Mouse (Mus musculus): ENCODE measurements around the gene Dach1. TPM values are rescaled to one million over a fixed set of nuclear protein-coding genes. Genes with fewer than 3 reads are reported as not detected.

The Dach1 gene
- total and polyA plus RNA-seq, 3 experiments: not detected

- Histone ChIP-seq H3K9me3 (replicated peaks; ENCODE audit: low read length) (peaks cover 31% of the 10 kb centered on the region), H3K27ac (ENCODE audit: insufficient read depth, low read depth) (no peak overlapping the region), H3K4me1 (ENCODE audit: control insufficient read depth in 1 of 2, insufficient read depth in 2 of 2) (no peaks in the 10 kb centered on the region), H3K79me2 (replicated peaks; ENCODE audit: control insufficient read depth, extremely low read depth, insufficient read depth, poor library complexity, severe bottlenecking) (no peaks in the 10 kb centered on the region), H3K4me3 (replicated peaks in 1 of 3; ENCODE audit: low read depth in 2 of 3, low read length in 2 of 3, poor library complexity in 1 of 3) (no peak overlapping the region), H3K27me3 (replicated peaks) (no peaks in the 10 kb centered on the region), H3K9ac (ENCODE audit: insufficient read depth, low read depth) (no peak overlapping the region), H3K36me3 (replicated peaks in 1 of 2; ENCODE audit: control insufficient read depth in 1 of 2, insufficient read depth in 1 of 2, low read length in 1 of 2) (no peaks in the 10 kb centered on the region), H3K4me2 (ENCODE audit: insufficient read depth, low read depth, poor library complexity, severe bottlenecking) (no peak overlapping the region)
- in situ Hi-C loops (cut with MboI; ENCODE audit: low pct_ligation_motif_present, low pct_unique_long_range_greater_than_20kb, low sequenced_read_pairs) (no loop called here), dilution Hi-C loops (cut with MboI; ENCODE audit: extremely low pct_ligation_motif_present, extremely low pct_unique_long_range_greater_than_20kb, low sequenced_read_pairs) (no loop called here)
- no peak for DNase-seq (ENCODE audit: extremely low read depth)
- TF ChIP-seq RCOR1 (conservative IDR thresholded peaks at IDR 0.05; ENCODE audit: low read depth, low read length): no peak
- TF ChIP-seq USF2 (conservative IDR thresholded peaks at IDR 0.05; ENCODE audit: low read depth, low read length): no peak
- TF ChIP-seq JUND (conservative IDR thresholded peaks at IDR 0.05; ENCODE audit: low read depth, low read length): no peak
- TF ChIP-seq CTCF (conservative IDR thresholded peaks at IDR 0.05 in 1 of 2, IDR thresholded peaks at IDR 0.05 in 1 of 2; ENCODE audit: low read depth in 2 of 2, low read length in 2 of 2): no peak
- TF ChIP-seq RAD21 (IDR thresholded peaks at IDR 0.05; ENCODE audit: low read depth, low read length): no peak
- TF ChIP-seq IRF4 (IDR thresholded peaks at IDR 0.05; ENCODE audit: low read depth, low read length): no peak
- no peak for TF ChIP-seq ZKSCAN1 (IDR thresholded peaks at IDR 0.05; ENCODE audit: borderline replicate concordance, low read depth, low read length)
- TF ChIP-seq MYC (IDR thresholded peaks at IDR 0.05; ENCODE audit: low read depth, low read length): no peak
- no peak for TF ChIP-seq E2F4 (IDR thresholded peaks at IDR 0.05; ENCODE audit: insufficient replicate concordance, low read depth, low read length)
- no peak for TF ChIP-seq POLR2A (IDR thresholded peaks at IDR 0.05; ENCODE audit: low read depth, low read length)
- TF ChIP-seq MXI1 (IDR thresholded peaks at IDR 0.05; ENCODE audit: low read depth, low read length): no peak
- TF ChIP-seq SIN3A (IDR thresholded peaks at IDR 0.05; ENCODE audit: low read length): no peak
- TF ChIP-seq BHLHE40 (IDR thresholded peaks at IDR 0.05; ENCODE audit: low read depth, low read length): no peak
- no peak for TF ChIP-seq NELFE (IDR thresholded peaks at IDR 0.05; ENCODE audit: low read depth, low read length)
Measured at GRCm38 (mm10) chr14:97982676-97983075, 186.9 kb downstream of the Dach1 start.

DNA sequence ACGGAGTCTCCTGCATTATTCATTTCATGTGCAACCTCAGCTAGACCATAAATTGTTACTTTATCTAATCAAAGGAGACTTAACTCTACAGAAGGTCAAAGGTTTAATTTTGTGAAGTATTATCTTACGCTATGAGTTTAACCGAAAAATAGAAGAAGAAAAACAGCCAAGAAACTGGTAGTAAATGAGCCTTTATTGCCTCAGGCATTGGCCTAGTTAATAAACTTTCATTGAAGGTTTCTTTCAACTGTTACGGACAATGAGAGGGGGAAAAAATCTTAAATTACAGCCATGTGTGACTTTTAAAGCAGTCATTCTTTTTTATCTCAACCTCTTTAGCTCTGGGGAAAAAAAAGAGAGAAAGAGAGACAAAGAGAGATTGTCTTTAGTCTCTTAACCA lies 188.7 kb downstream of the Dach1 start:
- Histone ChIP-seq H3K4me2 (ENCODE audit: insufficient read depth, low read depth, poor library complexity, severe bottlenecking) (no peak overlapping the region), H3K27ac (ENCODE audit: insufficient read depth, low read depth) (no peak overlapping the region), H3K9ac (ENCODE audit: insufficient read depth, low read depth) (no peak overlapping the region), H3K79me2 (replicated peaks; ENCODE audit: control insufficient read depth, extremely low read depth, insufficient read depth, poor library complexity, severe bottlenecking) (no peaks in the 10 kb centered on the region), H3K36me3 (replicated peaks in 1 of 2; ENCODE audit: control insufficient read depth in 1 of 2, insufficient read depth in 1 of 2, low read length in 1 of 2) (no peaks in the 10 kb centered on the region), H3K9me3 (replicated peaks; ENCODE audit: low read length) (peaks cover 27% of the 10 kb centered on the region), H3K27me3 (replicated peaks) (no peaks in the 10 kb centered on the region), H3K4me3 (replicated peaks in 1 of 3; ENCODE audit: low read depth in 2 of 3, low read length in 2 of 3, poor library complexity in 1 of 3) (no peak overlapping the region), H3K4me1 (ENCODE audit: control insufficient read depth in 1 of 2, insufficient read depth in 2 of 2) (no peaks in the 10 kb centered on the region)
- in situ Hi-C loops (cut with MboI; ENCODE audit: low pct_ligation_motif_present, low pct_unique_long_range_greater_than_20kb, low sequenced_read_pairs) (no loop called here), dilution Hi-C loops (cut with MboI; ENCODE audit: extremely low pct_ligation_motif_present, extremely low pct_unique_long_range_greater_than_20kb, low sequenced_read_pairs) (no loop called here)
- TF ChIP-seq JUN (IDR thresholded peaks at IDR 0.05; ENCODE audit: insufficient read depth, low read depth, low read length) (no peak), ZC3H11A (IDR thresholded peaks at IDR 0.05; ENCODE audit: low read depth, low read length) (no peak), PAX5 (IDR thresholded peaks at IDR 0.05; ENCODE audit: low read length) (no peak), ZKSCAN1 (IDR thresholded peaks at IDR 0.05; ENCODE audit: borderline replicate concordance, low read depth, low read length) (no peak), MAX (IDR thresholded peaks at IDR 0.05; ENCODE audit: low read length) (no peak), USF2 (conservative IDR thresholded peaks at IDR 0.05; ENCODE audit: low read depth, low read length) (no peak), POLR2AphosphoS2 (IDR thresholded peaks at IDR 0.05; ENCODE audit: low read depth, low read length) (no peak), SIN3A (IDR thresholded peaks at IDR 0.05; ENCODE audit: low read length) (no peak)
- no peak for DNase-seq (ENCODE audit: extremely low read depth)
